Mouse (Mus musculus) liver, adult (tissue): ENCODE results near the gene 6430531B16Rik.

Experiments used
- GATA4 ChIP-seq: IDR thresholded peaks from 2 replicates; pipeline ENCODE4 v1.6.1; 2014; ENCODE audit warnings: mild to moderate bottlenecking, low read length; ENCODE audit not compliant: insufficient replicate concordance

The 6430531B16Rik gene

DNA sequence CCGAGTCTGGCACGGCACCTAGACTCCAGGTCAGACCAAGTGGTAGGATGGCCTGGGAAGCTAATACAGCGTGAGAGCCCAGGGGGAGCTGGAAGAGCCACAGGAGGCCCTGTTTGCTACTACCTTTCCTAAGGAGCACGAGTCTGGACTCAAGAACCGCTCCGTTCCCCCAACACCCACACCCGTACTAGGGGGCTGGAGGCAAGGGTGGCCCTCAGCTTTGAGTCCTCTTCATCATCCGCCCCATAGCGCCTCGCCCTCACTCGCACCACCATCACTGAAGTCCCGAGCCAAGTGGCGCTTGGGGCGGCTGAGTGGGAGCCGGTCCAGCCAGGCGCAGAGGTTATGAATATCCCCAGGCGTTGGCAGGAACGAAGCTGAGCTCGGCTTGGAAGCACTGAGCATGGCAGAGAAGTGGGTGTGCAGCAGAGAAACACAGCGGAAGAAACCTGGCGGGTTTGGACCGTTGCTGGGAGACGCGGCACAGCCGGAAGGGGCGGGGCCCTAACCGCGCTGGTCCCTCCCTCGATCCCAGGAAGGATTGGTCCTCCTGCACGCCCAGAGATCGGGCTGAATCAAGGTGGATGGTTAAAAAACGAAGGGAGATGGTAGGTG is at the start of gene 6430531B16Rik:
6430531B16Rik (minus strand) TSS at position 478 of the 615 bp plus-strand sequence.
- TF ChIP-seq GATA4, result no peak

DNA sequence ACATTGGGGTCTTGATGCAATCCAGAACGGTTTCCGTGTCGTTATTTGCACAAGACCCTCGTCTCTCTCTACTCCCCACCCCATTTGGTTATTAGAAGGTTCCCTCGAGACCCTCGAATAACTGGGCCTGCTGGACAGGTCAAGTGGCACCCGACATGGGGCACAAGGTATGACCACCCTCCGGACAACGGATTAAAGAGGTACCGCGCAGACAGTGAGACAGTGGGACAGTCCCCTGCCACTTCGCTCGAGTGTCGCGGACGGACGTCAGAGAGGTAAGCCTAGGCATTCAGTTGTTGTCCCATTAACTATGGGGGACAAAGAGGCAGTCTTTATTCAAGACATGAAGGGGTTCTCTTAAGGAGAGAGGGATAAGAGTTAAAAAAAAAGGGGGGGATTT is 32.8 kb upstream of the 6430531B16Rik start:
- TF ChIP-seq GATA4, result no peak

DNA sequence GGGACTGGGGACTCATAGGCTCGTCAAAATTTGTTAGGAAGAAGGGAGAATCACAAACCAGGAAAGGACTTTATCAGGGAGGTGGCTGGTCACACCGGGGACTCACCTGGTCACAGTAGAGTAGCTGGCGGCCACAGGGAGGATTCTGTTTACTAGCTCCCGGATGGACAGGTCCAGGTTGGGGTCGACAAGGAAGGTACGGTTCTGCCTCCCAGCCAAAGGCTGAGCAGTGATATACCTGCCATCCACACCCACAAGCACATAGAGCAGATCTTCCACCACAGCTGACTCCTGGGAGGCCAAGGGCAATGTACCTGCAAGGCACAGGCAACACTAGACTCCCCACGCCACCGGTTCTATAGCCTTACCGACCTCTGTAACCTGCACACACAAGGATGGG is 29.2 kb upstream of the 6430531B16Rik start:
- TF ChIP-seq GATA4, result no peak

DNA sequence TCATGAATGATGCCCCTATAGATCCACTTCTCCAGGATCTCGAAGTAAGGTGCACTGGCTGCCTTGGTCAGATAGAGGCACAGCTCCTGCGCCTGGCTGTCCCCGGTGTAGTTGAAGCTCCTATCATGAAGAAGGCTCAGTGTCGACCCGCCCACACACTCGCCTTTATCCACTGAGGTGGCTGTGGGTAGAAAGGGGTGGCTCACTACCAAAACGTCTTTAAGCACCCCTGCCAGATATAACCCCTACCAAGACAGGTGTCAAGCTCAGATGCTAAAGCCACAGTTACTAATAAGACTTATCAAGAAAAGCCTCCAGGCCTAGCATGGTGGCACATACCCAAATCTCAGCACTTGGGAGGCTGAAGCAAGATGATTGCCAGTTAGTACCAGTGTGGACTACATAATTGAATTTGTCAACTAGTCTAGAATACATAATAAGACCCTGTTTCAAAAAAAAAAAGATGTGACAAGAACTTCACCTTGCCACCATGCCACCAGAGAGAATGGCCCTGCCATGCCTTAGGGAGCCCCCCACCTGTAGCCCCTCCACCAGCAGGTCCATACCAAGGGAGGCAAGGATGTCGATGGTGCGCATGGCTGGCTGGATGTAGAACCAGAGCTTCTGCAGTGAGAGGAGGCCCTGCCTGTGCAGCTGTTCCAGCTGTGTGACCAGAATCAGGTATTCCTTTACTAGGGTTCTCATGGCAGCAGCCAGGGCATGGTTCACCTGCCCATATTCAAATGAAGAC is 28.5 kb upstream of the 6430531B16Rik start:
- no peak for TF ChIP-seq GATA4

DNA sequence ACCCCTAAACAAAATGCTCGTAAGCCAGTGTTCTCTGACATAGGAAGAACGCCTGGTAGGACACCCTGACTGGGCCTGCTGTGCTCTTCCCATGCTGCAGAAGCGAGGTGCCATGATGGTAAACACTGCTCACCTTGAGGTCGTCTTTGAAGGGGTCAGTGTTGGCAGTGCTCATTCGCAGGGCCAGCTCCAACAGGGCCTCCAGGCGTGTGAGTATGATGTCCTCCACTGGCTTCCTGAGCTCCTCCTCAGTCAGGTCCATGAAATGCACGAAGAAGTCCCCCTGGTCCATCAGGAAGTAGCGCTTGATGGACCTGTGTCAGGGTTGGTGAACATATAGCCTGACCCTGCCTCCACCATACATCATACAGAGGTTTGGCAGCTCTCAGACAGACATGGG is 26.1 kb upstream of the 6430531B16Rik start:
- no peak for TF ChIP-seq GATA4

DNA sequence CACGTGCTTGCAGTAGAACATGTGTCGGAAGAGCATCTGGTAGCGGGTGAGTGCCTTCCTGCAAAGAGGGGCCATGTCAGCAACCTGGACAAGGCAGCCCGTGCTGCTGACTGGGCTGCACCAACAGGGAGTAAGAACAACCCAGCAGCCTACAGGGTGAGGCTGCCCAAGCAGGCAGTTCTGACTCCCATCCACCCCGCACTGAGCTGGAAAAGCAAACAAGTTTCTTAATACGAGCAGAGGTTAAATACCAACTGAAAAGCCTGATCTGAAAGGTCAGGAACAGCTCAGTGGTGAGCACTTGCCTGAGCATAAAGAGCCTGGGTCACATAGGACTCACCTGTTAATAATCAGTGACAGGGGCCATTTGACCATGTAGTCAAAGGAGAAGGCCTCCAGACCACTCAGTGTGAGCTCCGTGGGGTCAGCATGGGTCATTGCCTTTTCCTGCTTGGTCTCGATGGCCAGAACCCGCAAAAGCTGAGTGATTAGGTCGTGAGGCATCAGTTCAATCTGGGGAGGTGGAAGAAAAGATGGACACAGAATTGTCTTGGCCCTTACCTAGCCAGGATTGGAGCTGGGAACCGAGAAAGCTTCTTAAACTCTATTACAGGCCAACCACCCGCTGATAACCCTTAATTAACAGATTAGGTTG is 22.7 kb upstream of the 6430531B16Rik start:
- TF ChIP-seq GATA4, result no peak

DNA sequence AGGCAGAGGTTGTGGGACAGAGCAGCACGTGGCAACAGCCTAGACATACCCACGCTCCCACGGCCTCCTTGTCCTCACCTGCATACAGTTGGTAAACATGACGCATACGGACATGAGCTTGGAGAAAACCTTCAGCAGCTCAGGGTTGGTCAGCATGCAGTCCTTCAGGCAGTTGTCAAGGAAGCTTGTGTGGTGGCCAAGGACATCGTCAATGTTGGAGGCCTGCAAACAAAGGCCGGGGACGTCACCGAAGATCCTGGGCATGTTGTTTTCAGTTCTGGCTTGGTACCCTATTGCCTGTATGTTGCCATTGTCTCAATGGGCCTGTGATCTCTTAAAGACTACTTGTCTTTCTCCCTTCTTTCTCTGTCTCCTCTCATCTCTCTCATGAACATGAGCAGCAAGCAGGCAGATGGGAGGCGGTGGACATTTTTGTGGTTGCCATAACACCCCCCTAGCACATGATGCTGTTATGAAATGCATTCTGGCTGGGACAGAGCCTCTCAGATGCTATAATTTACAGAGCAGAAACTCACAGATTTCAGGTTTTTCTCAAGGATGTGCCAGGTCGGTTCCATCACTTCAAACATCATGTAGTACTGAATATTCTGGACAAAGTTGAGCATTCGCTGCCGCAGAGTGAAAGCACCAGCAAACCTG is 20.3 kb upstream of the 6430531B16Rik start:
- TF ChIP-seq GATA4, result no peak

DNA sequence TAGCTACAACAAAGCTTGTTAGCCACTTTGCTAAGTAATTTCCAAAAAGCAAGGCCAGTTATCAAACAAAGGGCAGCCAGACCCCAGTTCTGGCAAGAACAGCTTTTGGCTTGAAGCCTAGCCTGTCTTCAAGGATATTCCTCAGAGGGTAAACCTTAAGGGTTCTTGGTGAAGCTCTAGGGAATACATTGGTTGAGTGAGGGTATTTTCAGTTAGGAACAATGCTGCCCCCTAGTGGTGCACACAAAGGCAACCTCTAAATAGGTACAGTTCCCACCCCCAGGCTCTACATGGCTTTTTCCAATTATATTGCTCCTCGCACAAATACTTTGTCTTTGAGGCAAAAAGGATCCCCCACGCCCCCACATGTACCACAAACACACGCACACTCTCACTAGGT is 16.1 kb upstream of the 6430531B16Rik start:
- TF ChIP-seq GATA4, result no peak

DNA sequence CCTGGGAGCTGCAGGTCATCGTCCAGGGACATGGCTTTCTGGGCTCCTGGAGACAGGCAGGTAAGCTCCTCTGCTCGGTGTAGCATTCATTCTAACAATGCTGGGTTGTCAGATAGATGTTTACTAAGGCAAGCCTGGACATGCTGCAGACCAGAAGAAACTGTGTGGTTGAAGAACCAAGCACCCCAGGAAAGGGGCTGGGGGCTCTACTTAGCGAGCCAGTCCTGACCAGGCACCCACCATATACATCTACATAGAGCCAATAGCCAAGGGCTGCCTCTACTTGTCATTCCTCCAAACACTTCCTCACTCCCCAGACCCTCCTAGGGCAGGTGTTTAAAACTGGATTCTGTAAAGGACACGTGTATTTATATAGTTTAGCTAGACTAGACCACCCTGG is 15.6 kb upstream of the 6430531B16Rik start:
- no peak for TF ChIP-seq GATA4

DNA sequence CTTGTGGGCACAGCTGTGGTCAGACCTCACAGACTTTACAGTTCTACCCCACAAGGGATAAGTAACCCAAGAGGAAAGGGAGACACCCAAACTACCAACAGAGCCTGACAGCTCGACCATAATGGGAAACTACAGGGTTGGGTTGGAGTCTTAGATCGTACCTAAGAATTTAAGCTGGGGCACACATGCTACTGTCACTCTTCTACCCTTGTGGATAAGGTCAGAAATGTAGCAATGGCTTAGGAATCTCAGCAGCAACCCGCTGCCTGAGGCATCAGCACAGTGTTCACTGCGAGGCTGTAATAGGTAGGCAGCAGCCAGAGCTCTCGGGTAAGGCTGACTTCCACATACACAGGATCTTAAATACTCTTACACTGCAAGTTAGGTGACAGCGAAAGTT is 15.0 kb upstream of the 6430531B16Rik start:
- TF ChIP-seq GATA4, result no peak

DNA sequence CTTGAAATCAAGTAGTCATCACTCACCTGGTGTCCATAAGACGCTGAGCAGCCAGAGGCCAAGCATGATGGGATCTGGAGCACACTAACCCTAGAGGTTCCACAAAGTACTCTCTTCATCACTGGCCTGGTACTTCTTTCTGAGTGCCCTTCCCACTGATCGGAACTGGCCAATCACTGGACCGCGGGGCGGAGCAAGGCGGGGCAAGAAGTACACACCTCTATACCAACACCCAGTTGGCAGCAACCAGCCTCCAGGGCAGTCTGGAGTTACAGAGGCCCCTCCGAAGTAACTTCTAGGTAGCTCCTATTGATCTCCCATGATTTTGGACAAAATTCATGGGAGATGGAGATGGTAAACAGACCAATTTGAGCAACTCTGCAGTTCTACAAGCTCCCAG is 13.9 kb upstream of the 6430531B16Rik start, which contains the start of gene Adam8:
Adam8 (minus strand) TSS at position 157 of the 400 bp plus-strand sequence.
- no peak for TF ChIP-seq GATA4

DNA sequence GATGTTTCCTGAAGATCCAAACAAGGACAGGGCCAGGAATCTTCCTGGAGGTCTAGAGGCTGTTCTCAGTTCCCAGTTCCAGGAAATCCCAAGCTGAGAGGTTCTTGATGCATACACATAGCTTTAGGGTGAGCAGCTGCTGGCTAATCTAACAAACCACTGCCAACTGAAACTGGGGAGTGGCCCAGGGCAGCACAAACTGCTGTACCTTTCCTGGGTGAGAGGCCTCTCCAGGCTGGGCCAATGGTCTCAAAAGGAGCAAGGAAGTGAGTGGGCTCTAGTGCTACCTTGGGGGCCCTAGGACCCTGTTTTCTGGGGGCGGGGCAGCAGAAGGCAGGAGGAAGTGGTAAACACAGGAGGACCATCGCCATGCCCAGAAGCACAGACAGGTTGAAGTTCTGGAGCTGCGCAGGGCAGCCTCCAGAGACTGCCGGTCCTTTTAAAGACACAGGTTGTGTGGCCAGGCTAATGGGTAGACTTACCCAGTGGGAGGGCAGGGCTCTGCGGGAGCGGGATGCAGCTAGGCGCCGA is 12.4 kb upstream of the 6430531B16Rik start:
- TF ChIP-seq GATA4, result no peak

DNA sequence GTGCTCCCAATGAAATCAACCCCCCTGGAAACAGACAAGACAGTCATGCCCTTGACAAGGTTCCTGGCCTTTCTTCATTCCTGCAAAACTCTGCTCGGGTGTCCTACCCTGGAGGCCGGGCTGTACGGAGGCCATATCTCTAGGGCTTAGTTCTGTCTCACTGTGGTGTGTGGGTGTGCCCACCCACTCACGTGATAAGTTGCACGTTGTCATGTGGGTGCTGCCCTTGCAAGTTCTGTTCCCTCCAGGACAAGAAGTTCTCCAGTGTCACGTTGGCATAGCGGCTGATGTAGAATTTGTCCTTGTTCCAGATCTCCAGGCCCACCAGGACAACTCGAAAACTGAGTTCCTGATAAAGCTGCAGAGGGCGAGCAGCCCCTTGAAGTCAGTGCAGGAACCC is 9.7 kb upstream of the 6430531B16Rik start:
- TF ChIP-seq GATA4, result no peak

DNA sequence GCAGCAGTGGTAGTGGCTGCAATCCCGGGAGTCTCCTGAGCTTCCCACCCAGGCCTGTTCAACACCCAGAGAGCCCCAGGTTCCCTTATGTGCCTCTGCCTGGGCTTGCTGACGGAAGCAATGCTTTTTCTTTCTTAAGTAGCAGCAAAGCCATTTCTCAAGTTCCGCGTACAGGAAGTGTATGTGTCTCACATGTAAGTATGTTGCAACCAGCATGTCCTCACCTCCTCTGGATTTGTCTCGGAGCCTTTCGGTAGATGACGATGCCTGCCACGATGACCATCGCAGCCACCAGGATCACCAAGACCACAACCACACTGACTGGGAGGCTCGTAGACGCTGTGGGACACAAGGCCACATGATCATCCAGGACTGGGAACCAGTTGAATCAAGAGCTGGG is 6.0 kb upstream of the 6430531B16Rik start:
- no peak for TF ChIP-seq GATA4

DNA sequence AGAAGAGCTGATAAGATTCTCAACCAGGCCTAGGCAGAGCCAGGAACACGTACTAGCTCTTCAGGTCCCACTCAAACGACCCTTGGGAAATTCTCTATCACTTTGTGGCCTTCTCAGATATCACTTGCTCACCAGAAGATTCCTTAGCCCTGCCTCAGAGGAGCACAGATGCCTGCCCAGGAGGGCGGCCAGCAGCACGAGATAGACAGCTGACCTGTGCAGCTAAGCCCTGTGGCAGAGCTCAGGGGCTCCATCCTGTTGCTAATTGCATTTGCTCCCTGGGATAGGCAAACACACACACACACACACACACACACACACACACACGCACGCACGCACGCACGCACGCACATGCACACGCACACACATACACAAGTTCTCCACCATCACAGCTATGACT is 3.5 kb upstream of the 6430531B16Rik start:
- TF ChIP-seq GATA4, result no peak
